Mouse (Mus musculus) layer of hippocampus, adult 8-10 months (tissue): Measurements from ENCODE around the gene Cdc27. TPM values are rescaled to one million over a fixed set of nuclear protein-coding genes. Genes with fewer than 3 reads are reported as not detected.
"Not testable (repeated sequence)": the region's sequence is repeated elsewhere in the genome, so short reads cannot be mapped to it uniquely, and the experiment has no call there.

ENCODE experiments used
- DNase-seq, 2 experiments: peaks; one replicate each; pipeline ENCODE4 v3.0.0; 2022; ENCODE audit warnings: low spot score in 2 of 2
- total RNA-seq, 4 experiments: library from RNA; stranded (reverse); gene quantifications; 2 replicates each; pipeline ENCODE4 v1.2.4; 2022

Cdc27 gene
- total RNA-seq, 4 experiments from 2014 or later, result 50.0 to 71.7 (median 53.7) TPM

DNA sequence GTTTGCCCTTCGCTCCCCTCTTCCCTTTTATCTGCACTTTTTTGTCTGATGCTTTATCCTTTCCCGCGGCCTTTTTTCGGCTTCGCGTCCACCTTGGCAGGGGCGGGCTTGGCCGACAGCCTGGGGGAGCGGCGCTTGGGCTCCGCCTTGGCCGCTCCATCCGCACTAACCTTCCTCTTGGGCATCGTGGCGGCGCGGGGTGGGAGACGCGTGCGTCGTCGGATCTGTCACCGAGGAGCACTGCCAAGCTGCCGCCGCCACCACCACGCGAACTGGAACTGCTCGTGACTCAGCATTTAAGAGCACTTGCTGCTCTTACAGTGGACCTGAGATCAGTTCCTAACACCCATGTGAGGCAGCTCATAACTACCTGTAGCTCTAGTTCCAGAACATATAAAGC is 21.0 kb upstream of the Cdc27 start:
- peak in 1 of 2 experiments; percentile 23 for DNase-seq

DNA sequence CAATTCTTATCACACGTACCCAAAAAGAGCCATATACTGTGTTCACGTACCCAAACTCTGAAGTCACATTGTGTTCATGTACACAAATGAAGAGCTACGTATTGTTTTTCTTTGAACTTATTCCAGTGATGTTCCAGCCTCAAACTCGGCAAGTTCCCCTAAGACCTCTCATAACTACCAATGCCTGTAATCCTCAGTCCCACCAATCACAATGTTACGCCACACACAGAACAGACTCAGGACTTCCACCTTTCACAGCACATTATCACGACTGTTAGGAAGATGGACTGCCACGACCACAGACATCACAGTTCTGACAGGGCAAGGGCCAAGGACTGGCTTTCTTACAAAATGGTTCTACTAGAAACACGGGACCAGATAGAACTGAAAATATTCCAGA is 20.1 kb upstream of the Cdc27 start:
- DNase-seq, result not testable (repeated sequence)

DNA sequence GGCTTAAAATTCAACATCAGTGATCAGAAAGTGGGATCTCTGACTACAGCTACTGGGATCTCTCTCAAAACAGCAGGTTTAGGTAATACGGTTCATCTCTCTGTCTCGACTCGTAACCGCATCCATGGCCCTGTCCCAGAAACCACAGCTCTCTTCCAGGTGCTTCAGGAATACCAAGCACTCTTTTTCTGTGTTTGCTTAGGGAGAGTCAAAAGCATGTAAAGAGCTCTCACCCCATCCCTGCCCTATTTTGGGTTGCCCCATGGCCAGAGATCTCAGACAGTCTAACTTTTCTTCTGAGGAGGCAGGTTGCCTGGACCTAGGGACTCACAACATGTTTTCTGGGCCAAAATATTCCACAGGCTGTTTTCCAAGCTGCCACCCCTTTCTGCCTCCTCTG is 17.9 kb upstream of the Cdc27 start:
- no peak for DNase-seq

DNA sequence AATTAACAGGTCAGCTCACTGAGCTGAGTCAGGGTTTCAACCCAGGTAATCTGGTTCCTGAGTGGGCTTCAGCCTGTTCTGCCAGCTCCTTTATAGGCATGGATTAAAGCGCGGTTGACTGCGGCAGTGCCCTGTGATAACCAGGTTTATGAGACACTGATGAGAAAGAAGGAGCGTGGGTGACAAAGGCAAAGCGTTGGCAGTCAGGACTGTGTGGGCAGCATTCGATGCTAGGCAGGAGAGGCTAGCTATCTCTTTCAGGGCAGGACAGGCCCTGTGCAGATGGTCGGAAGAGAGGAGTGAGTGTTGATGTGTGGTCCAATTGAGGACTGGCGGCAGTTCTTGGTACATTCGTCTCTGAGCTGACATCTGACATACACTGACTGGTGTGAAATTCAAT is 17.3 kb upstream of the Cdc27 start:
- DNase-seq, result no peak

DNA sequence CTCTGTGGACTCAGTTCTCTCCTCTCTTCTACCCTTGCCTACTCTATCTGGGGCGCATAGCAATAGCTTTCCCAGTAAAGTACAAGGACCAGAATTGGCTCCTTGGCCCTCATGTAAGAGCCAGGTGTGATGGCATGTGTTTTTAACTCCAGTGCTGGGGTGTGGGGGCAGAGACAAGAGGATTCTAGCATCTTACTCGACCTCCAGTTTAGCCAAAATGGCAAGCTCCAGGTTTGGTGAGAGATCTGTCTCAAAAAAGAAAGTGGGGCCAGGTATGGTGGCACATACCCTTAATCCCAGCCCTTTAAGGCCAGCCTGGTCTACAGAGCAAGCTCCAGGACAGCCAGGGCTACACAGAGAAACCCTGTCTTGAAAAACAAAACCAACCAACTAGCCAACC is 16.4 kb upstream of the Cdc27 start:
- DNase-seq, result no peak

DNA sequence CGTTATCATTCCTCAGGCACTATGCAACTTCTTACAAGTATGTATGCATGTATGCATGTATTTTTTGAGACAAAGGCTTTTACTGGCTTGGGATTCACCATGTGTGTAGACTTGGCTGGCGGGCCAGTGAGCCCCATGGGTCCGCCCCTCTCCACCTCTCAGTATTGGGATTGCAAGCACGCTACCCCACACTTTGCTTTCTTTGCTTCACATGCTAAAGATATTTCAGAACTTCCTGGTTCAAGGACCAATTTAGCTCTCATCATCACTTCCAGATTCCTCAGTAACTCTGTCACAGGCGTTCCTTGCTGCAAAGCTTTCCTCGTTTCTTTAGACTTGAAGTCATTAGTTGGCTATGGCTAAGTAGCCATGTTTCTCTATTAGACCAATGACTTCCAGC is 15.7 kb upstream of the Cdc27 start:
- no peak for DNase-seq

DNA sequence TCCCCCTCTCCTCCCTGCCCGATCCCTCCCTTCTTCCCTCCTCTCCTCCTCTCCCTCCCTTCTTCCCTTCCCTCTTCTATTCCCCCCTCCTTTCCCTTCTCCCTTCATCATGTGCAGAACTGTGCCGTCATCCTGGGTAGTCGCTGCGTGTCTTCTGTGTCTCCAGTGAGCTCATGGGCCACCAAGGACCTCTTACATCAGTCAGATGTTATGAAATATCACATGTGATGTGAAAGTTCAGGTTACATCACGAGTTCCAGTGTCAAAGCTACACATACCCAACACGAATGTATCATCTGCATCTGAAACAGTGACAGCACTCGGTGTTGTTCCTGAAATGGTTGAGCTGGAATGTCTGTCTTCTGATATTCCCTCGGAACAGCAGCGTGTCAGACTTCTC is 14.8 kb upstream of the Cdc27 start:
- DNase-seq, result no peak

DNA sequence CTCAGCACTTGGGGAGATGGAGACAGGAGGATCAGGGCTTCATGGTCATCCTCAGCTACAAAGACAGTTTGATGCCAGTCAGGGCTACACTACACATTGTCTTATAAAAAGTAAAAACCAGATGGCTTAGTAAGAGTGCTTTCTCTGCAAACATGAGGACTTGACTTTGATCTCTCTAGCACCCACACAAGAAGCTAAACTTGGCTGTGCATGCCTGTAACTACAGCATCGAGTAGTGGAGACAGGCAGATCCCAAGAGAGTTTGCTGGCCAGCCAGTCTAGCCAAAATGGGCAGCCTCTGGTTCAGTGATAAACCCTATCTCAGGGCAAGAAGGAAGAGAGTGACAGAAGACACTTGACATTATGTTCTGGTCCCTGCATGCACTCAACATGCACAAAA is 13.1 kb upstream of the Cdc27 start:
- no peak for DNase-seq

DNA sequence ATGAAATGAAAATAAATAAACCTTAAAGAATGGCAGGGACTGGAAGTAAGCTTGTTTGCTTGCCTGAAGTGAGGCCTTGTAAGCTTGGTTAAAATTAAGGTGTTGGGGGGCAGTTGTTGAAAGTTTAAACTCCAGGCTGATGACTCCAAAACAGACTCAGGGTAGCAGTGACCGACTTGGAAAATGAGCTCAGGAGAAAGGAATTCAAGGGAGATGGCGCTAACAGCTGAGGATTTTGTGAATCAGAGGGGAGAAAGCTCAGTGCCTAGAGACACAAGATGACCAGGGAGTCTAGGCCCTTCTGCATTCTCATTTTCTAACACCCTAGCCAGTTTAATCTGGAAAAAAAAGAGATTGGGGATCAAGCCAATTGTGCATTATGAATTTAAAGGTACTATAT is 10.6 kb upstream of the Cdc27 start:
- DNase-seq, result no peak

DNA sequence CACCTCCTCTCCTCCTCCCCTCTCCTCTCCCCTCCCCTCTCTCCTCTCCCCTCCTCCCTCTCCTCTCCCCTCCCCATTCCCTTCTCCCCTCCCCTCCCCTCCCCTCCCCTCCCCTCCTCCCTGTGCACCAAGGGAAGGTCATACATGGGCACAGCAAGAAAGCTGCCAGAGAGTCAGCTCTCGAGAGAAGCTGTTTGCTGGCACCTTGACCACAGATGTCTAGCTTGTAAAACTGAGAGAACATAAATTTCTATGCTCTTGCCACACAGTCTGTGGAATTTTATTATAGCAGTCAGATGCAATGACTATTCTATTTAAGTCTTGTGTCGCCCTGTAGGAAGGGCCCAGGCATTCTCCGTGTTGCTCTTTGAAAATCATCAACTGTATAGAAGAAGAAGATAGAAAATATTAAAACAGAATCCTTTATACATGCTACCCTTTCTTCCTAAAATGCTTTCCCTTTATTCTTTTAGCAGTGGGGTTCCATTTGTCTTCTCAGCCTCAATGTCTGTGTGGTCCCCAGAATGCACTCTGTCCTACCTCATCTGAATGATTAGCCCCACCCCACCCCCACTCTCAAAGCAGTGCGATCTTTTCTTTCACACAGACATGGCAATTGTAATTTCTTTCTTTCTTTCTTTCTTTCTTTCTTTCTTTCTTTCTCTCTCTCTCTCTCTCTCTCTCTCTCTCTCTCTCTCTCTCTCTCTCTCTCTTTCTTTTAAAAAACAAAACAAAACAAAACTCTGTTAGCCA is 8.4 kb upstream of the Cdc27 start:
- no peak for DNase-seq

DNA sequence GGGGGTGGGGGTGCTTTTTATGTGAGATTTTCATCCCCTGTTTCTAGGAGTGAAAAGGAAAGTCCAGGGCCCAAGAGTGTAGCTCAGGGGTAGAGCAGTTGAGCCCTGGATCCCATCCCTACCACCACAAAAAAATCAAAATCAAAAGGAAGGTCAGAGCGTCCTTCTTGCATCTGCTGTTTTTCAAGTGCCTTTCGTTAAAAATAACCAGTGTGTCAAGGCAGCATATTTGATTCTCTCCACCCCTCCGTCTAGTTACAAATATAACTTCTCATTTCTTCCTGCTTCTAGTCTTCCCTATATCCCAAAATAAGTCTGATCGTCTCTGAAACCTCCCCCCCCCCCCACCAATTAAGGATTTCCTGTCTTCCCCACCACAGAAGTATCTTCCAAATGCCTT is 7.6 kb upstream of the Cdc27 start:
- no peak for DNase-seq

DNA sequence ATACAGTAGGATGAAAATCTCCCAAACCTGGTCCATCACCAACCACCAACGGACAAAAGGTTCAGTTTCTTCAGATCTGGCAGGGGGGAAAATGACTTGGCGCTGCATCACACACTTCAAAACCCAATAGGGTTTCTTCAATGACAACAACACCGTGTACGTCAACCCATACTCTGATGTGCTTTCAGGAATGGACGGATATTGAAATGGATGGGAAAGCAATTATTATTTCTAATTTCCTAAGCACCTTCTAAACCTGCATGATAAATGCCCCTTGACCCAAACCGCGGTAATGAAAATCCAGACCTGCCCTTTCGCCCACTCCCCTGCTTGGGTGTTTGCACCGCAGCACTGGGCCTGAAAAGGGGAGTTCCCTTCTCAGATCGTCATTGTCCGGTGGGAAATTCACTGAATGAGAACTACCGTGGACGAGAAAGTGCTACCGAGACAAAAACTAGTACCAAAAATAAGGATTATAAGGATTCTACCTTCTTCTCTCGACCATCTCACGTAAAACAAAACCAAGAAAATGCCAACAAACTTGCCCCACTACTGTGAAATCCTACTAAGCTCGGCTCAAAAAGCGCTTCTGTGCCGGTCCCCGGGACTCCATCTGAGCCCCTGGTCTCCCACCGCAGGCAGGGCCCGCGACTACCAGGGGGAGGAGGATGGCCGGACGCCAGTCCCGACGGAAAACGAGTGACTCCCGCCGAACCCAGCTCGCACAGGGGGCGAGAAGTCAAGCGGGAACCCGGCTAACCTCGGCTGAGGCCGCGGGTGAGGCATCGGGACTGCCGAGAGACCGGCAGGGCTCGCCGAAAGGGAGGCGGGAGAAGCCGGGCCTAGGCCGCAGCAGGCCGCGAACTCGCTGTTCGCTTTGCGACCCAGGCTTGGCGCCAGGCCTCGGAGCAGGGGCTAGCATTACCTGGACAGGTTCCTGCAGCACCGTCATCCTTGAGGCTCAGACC is 698 bp downstream of the Cdc27 start:
- DNase-seq, result no peak

DNA sequence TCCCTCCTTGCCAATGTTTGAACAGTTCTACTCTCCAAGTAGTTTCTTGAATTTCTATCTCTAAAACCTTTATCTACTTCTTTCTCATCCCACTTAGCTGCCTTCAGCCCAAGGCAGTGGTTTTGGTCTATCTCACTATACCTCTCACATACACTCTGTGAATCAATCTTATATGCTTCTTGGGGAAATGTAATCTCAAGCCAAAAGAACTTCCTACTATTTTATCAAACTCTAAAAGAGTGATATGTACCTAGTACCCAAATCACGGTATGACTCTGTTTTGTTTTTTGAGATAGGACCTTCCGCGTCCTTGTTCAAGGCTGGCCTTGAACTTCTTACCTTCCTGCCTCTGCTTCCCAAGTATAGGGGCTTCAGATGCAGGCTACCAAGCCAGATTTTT is 2.9 kb downstream of the Cdc27 start:
- DNase-seq, result no peak

DNA sequence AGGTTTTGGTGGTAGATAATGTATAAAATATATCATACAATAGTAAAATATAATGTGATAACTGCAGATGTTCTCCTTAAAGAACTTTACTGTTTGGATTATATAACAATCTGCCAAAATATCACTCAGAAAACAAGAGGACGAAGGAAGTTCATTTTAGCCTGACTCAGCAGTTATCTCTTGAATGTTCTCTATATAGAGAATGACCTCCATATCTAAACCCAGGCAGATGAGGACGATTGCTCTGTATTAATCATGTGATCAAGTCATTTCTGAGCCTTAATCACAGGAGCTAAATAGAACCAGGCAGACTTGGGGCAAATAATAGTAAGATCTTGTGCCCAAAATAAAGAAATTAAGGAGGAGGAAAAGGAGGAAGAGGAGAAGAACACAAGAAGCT is 5.9 kb downstream of the Cdc27 start:
- DNase-seq, result no peak

DNA sequence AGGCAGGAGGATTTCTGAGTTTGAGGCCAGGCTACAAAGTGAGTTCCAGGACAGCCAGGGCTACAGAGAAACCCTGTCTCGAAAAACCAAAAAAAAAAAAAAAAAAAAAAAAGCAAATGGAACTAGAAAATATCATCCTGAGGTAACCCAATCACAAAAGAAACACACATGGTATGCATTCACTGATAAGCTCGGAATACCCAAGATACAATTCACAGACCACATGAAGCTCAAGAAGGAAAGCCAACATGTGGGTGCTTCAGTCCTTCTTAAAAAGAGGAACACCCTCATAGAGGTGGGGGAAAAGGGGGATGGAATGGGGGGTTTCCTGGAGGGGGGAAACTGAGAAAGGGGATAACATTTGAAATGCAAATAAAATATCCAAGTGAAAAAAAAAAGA is 7.1 kb downstream of the Cdc27 start:
- DNase-seq, result not testable (repeated sequence)

DNA sequence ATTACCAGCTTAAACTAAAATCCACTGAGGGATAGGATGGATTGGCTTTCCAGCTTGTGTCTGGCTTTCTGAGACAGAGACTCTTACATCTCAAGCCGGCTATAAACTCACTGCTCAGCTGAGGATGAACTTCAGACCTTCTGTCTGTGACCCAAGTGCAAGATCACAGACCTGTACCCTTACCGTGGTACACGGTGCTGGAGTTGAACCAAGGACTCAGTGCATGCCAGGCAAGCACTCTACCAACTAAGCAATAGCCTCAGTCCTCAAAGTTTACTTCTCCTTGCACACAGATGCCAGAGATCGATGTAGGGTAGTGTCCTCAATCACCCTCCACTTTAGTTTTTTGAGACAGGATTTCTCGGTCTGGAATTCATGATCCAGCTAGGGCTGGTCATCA is 10.6 kb downstream of the Cdc27 start:
- DNase-seq, result no peak

DNA sequence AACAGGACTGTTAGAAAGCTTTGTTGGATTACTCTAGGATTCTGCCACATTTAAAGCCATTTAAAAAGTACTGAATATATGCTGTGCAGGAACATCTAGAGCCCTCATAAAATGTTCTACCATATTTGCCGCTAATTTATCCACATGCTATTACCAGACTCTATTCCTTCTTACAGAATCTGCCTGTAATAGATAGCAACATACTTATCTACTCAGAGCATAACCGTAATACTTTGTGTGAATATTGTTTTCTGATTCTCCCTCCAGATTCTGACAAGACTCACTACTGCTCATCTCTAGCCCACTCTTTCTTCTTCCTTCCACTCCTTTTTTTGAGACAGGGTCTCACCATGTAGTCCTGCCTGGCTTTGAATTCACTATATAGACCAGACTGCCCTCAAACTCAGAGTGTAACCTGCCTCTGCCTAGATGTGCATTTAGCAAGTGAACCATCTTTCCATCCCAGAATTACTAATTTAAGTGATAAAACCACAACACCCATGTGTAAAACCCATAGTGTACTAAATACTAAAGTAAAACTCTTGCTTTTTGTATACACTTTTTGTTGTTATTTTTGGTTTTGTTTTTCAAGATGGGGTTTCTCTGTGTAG is 12.4 kb downstream of the Cdc27 start:
- DNase-seq, result no peak

DNA sequence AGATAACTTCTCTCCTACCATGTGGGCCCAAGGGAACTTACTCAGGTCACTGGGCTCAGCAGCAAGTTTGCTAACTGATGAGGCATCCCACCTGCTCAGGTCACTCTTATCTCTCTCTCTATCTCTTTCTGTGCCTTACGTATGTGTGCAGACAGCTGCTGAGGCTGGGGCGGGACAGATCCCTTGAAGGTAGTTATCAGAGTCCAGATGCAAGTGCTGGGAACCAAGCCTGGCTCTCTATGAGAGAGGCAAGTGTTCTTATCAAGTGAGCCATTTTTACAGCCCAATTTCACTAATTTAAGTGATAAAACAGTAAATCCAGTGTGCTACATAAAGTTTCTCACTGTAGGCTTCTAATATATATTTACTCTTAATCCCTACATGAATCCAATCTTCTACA is 13.6 kb downstream of the Cdc27 start:
- no peak for DNase-seq

DNA sequence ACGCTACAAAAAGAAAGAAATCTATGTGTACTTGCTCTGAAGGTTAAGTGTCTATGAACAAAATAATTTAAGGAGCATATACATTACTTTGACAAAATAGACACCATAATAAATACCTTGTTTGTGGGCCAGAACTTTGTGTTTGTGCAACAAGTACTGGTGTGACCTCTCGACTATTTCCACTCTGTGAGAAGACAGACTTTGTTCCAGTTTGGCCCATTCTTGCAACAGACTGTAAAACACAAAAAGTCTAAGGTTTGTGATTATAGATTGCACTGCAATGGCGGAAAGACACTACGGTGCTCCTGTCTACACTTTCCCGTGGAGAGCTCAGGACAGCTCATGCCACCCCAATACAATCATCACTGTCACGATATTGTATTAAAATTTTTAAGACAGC is 24.5 kb downstream of the Cdc27 start:
- no peak for DNase-seq

DNA sequence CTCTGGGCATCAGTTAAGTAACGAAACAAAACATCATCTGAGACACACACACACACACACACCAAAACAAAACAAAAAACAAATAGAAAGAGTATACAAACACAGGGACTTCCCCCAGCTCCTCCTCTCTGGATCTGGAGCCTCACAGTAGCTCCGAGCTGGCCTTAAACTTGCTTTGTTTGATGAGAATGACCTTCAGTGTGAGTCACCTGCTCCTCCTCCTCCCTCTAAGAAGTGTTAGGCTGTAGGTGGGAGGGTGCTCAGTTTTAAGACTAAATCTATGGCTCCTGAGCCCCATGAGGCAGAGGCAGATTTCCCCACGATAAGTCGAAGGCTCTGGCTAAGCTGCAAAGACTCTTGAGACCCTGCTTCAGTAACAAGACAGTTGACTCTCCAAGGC is 38.0 kb downstream of the Cdc27 start:
- no peak for DNase-seq

DNA sequence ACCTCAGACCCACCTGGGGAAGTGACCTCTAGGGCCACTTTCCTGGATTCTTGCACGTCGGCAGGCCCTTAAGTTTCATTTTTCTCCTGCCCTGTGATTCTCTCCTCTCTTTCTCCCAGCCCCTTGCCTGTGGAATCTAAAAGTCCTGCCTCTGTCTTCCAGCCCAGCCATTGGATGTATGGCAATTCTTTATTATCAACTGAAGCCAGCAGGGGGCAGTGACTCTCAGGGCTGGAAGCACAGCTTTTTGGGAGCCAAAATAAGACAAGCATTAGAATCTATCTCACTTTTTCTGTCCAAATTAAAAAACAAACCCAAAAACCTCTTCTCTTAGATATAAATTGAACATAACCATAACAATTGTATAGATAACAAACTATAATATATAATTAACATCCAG is 39.8 kb downstream of the Cdc27 start:
- no peak for DNase-seq

DNA sequence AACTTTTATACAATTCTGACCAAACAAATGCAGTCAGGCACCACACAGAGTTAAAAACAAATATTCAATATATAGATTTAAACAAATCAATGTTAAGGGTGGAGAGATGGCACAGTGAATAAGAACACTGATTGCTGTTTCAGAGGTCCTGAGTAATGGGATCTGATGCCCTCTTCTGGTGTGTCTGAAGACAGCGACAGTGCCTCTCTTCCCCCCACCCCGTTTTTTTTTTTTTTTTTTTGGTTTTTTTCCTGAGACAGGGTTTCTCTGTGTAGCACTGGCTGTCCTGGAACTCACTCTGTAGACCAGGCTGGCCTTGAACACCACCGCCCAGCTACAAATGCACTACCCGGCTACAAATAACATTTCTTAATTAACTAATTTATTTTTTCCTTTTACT is 42.0 kb downstream of the Cdc27 start:
- DNase-seq, result no peak
